Mouse (Mus musculus): Measurements from ENCODE around the gene Afap1l2.

DNA sequence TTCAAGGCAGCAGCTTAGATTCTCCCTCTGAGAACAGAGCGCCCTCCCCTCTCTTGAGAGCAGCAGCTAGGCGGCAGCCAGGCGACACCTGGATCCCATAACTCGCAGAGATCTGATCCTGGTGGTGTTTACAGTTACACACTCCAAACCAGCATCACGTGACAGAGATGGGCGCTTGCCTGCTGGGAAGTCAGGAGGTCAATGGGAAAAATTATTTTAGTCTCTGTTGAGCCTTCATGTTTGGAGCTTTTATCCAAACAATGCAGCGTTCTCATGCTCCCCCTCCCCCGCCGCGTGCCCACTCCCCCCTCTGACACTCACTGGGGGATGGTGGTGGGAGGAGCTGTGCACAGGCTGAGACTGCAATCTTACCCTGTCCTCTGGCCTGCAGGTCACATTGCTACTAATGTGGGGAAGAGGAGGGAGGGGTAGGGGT lies 10.8 kb downstream of the Afap1l2 start:
- TF ChIP-seq POLR2A (IDR thresholded peaks at IDR 0.05; ENCODE audit: low read depth, low read length): no peak
- no peak for TF ChIP-seq CTCF (conservative IDR thresholded peaks at IDR 0.05; ENCODE audit: insufficient read depth, insufficient read length, low read depth, low read length)
